Mouse (Mus musculus) embryonic stem cell, embryonic (primary cell): ENCODE data around the gene Tarm1.

Experiments used
- CTCF ChIA-PET, 4 experiments: fragments of 300-600 bp in 2 of 4; fragments of 350-600 bp in 2 of 4; sonication (Branson Sonifier 250); formaldehyde crosslinking; loops; one replicate each; lab custom pipeline; 2022; ENCODE audit warnings: inconsistent platforms in 2 of 4; lab: Charles Lee
- POLR2A ChIA-PET, 4 experiments: fragments of 300-600 bp in 2 of 4; fragments of 350-600 bp in 2 of 4; sonication (Branson Sonifier 250); formaldehyde crosslinking; loops; one replicate each; lab custom pipeline; 2022; ENCODE audit warnings: antibody characterized with exemption in 4 of 4, inconsistent platforms in 1 of 4; lab: Charles Lee

Gene Tarm1

GRCm38 (mm10) chr7:3450671-3451070 is 51.8 kb downstream of the Tarm1 start:
- ChIA-PET CTCF (interaction anchor here in 3 of 4 experiments (0.9 to 3.7 kb wide), 7 partner anchors 10 to 44 kb away, joined by 3 to 43 read pairs (median 4); partner anchors contain the start of gene Cacng6 (in 1 of the 3)), POLR2A (interaction anchor here in 2 of 4 experiments (0.6 to 8.6 kb wide), 37 partner anchors 9 to 243 kb away, joined by 3 to 78 read pairs (median 4); partner anchors contain the start of genes Mboat7 (in 2 of the 2), Ndufa3 (in 2 of the 2), Cacng6 (in 1 of the 2) and Tsen34 (in 1 of the 2))

- ChIA-PET POLR2A (interaction anchor here in 3 of 4 experiments (0.8 to 8.6 kb wide), 32 partner anchors 8 to 248 kb away, joined by 3 to 78 read pairs (median 4); partner anchors contain the start of genes Cacng6 (in 2 of the 3), Ndufa3 (in 2 of the 3), Myadm (in 1 of the 3) and Prkcg (in 1 of the 3)), CTCF (interaction anchor here (0.5 to 3.7 kb wide), 36 partner anchors 8 to 1022 kb away, joined by 3 to 43 read pairs (median 4); partner anchors contain the start of genes Myadm (in 1 of the 4) and Prkcg (in 1 of the 4))
Measured at GRCm38 (mm10) chr7:3448737-3449454, 53.5 kb downstream of the Tarm1 start.

GRCm38 (mm10) chr7:3447026-3447425 is 55.4 kb downstream of the Tarm1 start:
- ChIA-PET CTCF (interaction anchor here in 1 of 4 experiments (1.1 kb wide), 1 partner anchor 28 kb away, joined by 3 read pairs; no protein-coding TSS in a partner anchor), POLR2A (interaction anchor here in 2 of 4 experiments (0.7 to 4.2 kb wide), 4 partner anchors 23 to 196 kb away, joined by 3 to 23 read pairs (median 4); partner anchors contain the start of gene Cacng6 (in 1 of the 2))

GRCm38 (mm10) chr7:3446584-3446983 is 55.8 kb downstream of the Tarm1 start:
- POLR2A ChIA-PET = interaction anchor here in 2 of 4 experiments (0.6 to 4.2 kb wide), 4 partner anchors 23 to 218 kb away, joined by 3 to 23 read pairs (median 4); partner anchors contain the start of gene Cacng6 (in 1 of the 2)
- CTCF ChIA-PET = interaction anchor here in 1 of 4 experiments (1.1 kb wide), 1 partner anchor 28 kb away, joined by 3 read pairs; no protein-coding TSS in a partner anchor

GRCm38 (mm10) chr7:3444678-3445077 is 57.7 kb downstream of the Tarm1 start:
- ChIA-PET POLR2A (interaction anchor here (0.6 to 6.9 kb wide), 5 partner anchors 7 to 98 kb away, joined by 3 to 78 read pairs (median 3); no protein-coding TSS in a partner anchor), CTCF (interaction anchor here in 1 of 4 experiments (0.6 kb wide), 1 partner anchor 136 kb away, joined by 3 read pairs; no protein-coding TSS in a partner anchor)

- POLR2A ChIA-PET = interaction anchor here in 3 of 4 experiments (0.7 to 6.9 kb wide), 6 partner anchors 8 to 32 kb away, joined by 3 to 78 read pairs (median 4); no protein-coding TSS in a partner anchor
- CTCF ChIA-PET = no interaction called here
Measured at GRCm38 (mm10) chr7:3442476-3443062, 59.9 kb downstream of the Tarm1 start.

GRCm38 (mm10) chr7:3440526-3440925 is 61.9 kb downstream of the Tarm1 start:
- ChIA-PET CTCF (interaction anchor here (0.5 to 3.6 kb wide), 44 partner anchors 8 to 252 kb away, joined by 3 to 43 read pairs (median 4); partner anchors contain the start of genes Cacng6 (in 2 of the 4), Mboat7 (in 1 of the 4) and Tsen34 (in 1 of the 4)), POLR2A (interaction anchor here (0.6 to 6.9 kb wide), 46 partner anchors 8 to 265 kb away, joined by 3 to 78 read pairs (median 4); partner anchors contain the start of genes Mboat7 (in 3 of the 4), Cacng6 (in 2 of the 4), Tarm1 (in 1 of the 4) and Tsen34 (in 1 of the 4))

GRCm38 (mm10) chr7:3439984-3440383 is 62.4 kb downstream of the Tarm1 start:
- ChIA-PET CTCF (interaction anchor here (0.5 to 3.6 kb wide), 51 partner anchors 8 to 253 kb away, joined by 3 to 43 read pairs (median 4); partner anchors contain the start of genes Cacng6 (in 2 of the 4), Mboat7 (in 1 of the 4) and Tsen34 (in 1 of the 4)), POLR2A (interaction anchor here (0.6 to 6.9 kb wide), 45 partner anchors 8 to 266 kb away, joined by 3 to 78 read pairs (median 4); partner anchors contain the start of genes Mboat7 (in 3 of the 4), Cacng6 (in 1 of the 4), Tarm1 (in 1 of the 4) and Tsen34 (in 1 of the 4))

- POLR2A ChIA-PET = interaction anchor here in 1 of 4 experiments (1.4 to 6.9 kb wide), 2 partner anchors 14 to 17 kb away, joined by 3 to 78 read pairs; no protein-coding TSS in a partner anchor
- CTCF ChIA-PET = interaction anchor here in 2 of 4 experiments (0.6 to 3.6 kb wide), 2 partner anchors 10 to 12 kb away, joined by 5 to 43 read pairs; no protein-coding TSS in a partner anchor
Measured at GRCm38 (mm10) chr7:3437941-3438340, 64.5 kb downstream of the Tarm1 start.
